Mouse (Mus musculus): ENCODE data around the gene Casp9.

DNA sequence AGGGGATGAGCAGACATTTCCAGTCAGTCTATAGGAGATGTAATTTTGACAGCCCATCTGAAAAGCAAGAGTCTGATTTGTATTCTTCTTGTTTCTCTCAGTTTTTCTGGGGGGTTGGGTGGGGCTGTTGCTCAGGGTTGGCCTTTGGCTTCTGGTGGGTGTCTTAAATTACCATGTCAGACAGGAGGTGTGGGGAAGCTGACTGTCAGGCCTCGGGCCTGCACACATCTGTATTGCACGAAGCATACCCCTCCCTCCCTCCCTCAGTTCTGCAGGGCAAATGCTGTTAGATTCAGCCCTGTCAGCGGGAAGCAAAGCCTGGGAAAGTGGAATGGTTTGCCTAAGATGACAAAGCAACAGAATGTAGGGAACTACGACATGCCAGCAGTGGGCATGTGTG lies 3.5 kb downstream of the Casp9 start:
- TF ChIP-seq CTCF (IDR thresholded peaks at IDR 0.05; ENCODE audit: insufficient read depth, low read length) (no peak), POLR2A (IDR thresholded peaks at IDR 0.05; ENCODE audit: borderline replicate concordance, extremely low read depth, low read depth, low read length) (no peak)

All from lung, adult 2 months (tissue).